Mouse (Mus musculus) heart, adult 2 months (tissue): ENCODE data around the gene Tmc2.
A peak's percentile ranks its signal among the peaks of the same experiment; 100 is the strongest.

Experiments used
- CTCF ChIP-seq: fragments of 200-600 bp; IDR thresholded peaks from 2 replicates; pipeline ENCODE4 v1.8.1; 2022; ENCODE audit warnings: antibody characterized with exemption, mild to moderate bottlenecking, moderate library complexity
- EP300 ChIP-seq: fragments of 200-500 bp; IDR thresholded peaks from 2 replicates; pipeline ENCODE4 v1.6.1; 2011; ENCODE audit warnings: low read depth, low read length, control low read depth; ENCODE audit not compliant: insufficient read depth
- POLR2A ChIP-seq: fragments of 200-500 bp; IDR thresholded peaks from 2 replicates; pipeline ENCODE4 v1.6.1; 2011; ENCODE audit warnings: mild to moderate bottlenecking, low read depth, low read length, control low read depth; ENCODE audit not compliant: insufficient read depth

DNA sequence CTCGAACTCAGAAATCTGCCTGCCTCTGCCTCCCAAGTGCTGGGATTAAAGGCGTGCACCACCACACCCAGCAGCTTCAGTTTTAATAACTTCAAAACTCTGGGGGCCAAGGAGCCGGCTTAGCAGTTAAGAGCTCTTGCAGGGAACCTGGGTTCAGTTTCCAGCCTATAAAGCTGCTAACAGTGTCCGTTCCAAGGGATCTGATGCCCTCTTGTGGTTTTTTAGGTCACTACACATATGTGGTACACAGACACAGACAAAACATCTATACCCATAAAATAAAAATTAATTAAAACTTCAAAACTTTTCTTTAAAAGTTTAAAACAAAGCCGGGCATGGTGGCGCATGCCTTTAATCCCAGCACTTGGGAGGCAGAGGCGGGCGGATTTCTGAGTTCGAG is 51.9 kb downstream of the Tmc2 start:
- TF ChIP-seq POLR2A (no peak), CTCF (peak; percentile 71), EP300 (no peak)
